Mouse (Mus musculus): ENCODE data around the gene Nup85.

- TF ChIP-seq CTCF (IDR thresholded peaks at IDR 0.05; ENCODE audit: low read depth, low read length) (no peak), POLR2A (IDR thresholded peaks at IDR 0.05; ENCODE audit: borderline replicate concordance, low read depth, low read length) (no peak)
These were observed 66.6 kb downstream of the Nup85 start for GRCm38 (mm10) chr11:115630532-115631504.
